Mouse (Mus musculus) midbrain, embryonic 16.5 days (tissue): ENCODE measurements at regions not wholly inside any gene's neighbourhood (a gene's known extent, or its start where the extent isn't known, plus 50 kb on each side); places are given as distances from the start of the nearest gene placed in this dataset.
A peak's percentile ranks its signal among the peaks of the same experiment; 100 is the strongest.
"Not testable (repeated sequence)": the region's sequence is repeated elsewhere in the genome, so short reads cannot be mapped to it uniquely, and the experiment has no call there.

Source experiments
- ATAC-seq: fragments of 200-750 bp; cut with Nextera tagmentation; 2 replicates; pipeline ENCODE4 v1.8.0; 2017; ENCODE audit warnings: moderate TSS enrichment
- H3K27ac ChIP-seq: fragments of 300-500 bp; sonication (generic); 2 replicates; pipeline ENCODE4 v1.5.1; 2014; ENCODE audit warnings: mild to moderate bottlenecking, low read length, mixed read lengths
- H3K27me3 ChIP-seq: fragments of 300-500 bp; sonication (generic); 2 replicates; pipeline ENCODE4 v1.6.1; 2014; ENCODE audit warnings: low read depth, low read length, mixed read lengths; ENCODE audit not compliant: control insufficient read depth, insufficient read depth
- H3K36me3 ChIP-seq: fragments of 300-500 bp; sonication (generic); 2 replicates; pipeline ENCODE4 v1.6.1; 2014; ENCODE audit warnings: mild to moderate bottlenecking, low read length, moderate library complexity, mixed read lengths; ENCODE audit not compliant: control insufficient read depth, insufficient read depth
- H3K4me1 ChIP-seq: fragments of 300-500 bp; sonication (generic); 2 replicates; pipeline ENCODE4 v1.6.1; 2014; ENCODE audit warnings: mild to moderate bottlenecking, low read length, mixed read lengths; ENCODE audit not compliant: control insufficient read depth, insufficient read depth
- H3K4me2 ChIP-seq: fragments of 300-500 bp; sonication (generic); 2 replicates; pipeline ENCODE4 v1.6.1; 2014; ENCODE audit warnings: mild to moderate bottlenecking, low read length, mixed read lengths
- H3K4me3 ChIP-seq: fragments of 300-500 bp; sonication (generic); 2 replicates; pipeline ENCODE4 v1.5.1; 2014; ENCODE audit warnings: low read depth, mild to moderate bottlenecking, low read length, moderate library complexity, mixed read lengths
- H3K9ac ChIP-seq: fragments of 300-500 bp; sonication (generic); 2 replicates; pipeline ENCODE4 v1.6.1; 2014; ENCODE audit warnings: low read depth, low read length, mixed read lengths
- H3K9me3 ChIP-seq: fragments of 300-500 bp; sonication (generic); replicated peaks from 2 replicates; pipeline ENCODE4 v1.6.1; 2014; ENCODE audit warnings: mild to moderate bottlenecking, low read length, mixed read lengths; ENCODE audit not compliant: control insufficient read depth, poor library complexity, severe bottlenecking
- WGBS: fragments of 180-500 bp; shearing (Covaris S2); extraction: QIAGEN DNeasy Blood & Tissue Kit; methylation state at CpG from one replicate; pipeline ENCODE4 v1.1.7; 2014; 5-methylcytosine and 5-hydroxymethylcytosine counted together

GRCm38 (mm10) chr17:13654606-13655005 lies 105.7 kb upstream of the Afdn start:
- peaks cover 25% of the 10 kb centered on the region for H3K4me1 ChIP-seq
- 72% methylated on average over 1 of the region's 1 CpGs for WGBS
- ATAC-seq, H3K9me3 ChIP-seq, H3K4me2 ChIP-seq, H3K9ac ChIP-seq, H3K27ac ChIP-seq, H3K27me3 ChIP-seq, H3K36me3 ChIP-seq, H3K4me3 ChIP-seq: not testable (repeated sequence)

GRCm38 (mm10) chr17:13656065-13656464 lies 104.3 kb upstream of the Afdn start:
- Histone ChIP-seq H3K27ac (no peak overlapping the region), H3K4me1 (peaks cover 25% of the 10 kb centered on the region), H3K4me2 (peak overlapping the region; percentile 26; the same call in 1 of the 2 replicates), H3K27me3 (no peaks in the 10 kb centered on the region), H3K9me3 (no peaks in the 10 kb centered on the region), H3K9ac (no peak overlapping the region), H3K4me3 (no peak overlapping the region), H3K36me3 (no peaks in the 10 kb centered on the region)
- WGBS = 16% methylated on average over 3 of the region's 3 CpGs
- no peak for ATAC-seq

GRCm38 (mm10) chr17:13656485-13657181 lies 103.7 kb upstream of the Afdn start:
- H3K4me1 ChIP-seq = peaks cover 25% of the 10 kb centered on the region
- peak overlapping the region; percentile 26 for H3K4me2 ChIP-seq
- H3K4me3 ChIP-seq = no peak overlapping the region
- peak overlapping the region; percentile 78 for H3K27ac ChIP-seq
- H3K9me3 ChIP-seq = no peaks in the 10 kb centered on the region
- WGBS = 4% methylated on average over 10 of the region's 15 CpGs
- peak; percentile 56 for ATAC-seq
- H3K9ac ChIP-seq = no peak overlapping the region
- H3K27me3 ChIP-seq = no peaks in the 10 kb centered on the region
- H3K36me3 ChIP-seq = no peaks in the 10 kb centered on the region

GRCm38 (mm10) chr17:13657182-13657562 lies 103.2 kb upstream of the Afdn start:
- Histone ChIP-seq H3K4me1 (peaks cover 25% of the 10 kb centered on the region), H3K27ac (peak overlapping the region; percentile 78), H3K27me3 (no peaks in the 10 kb centered on the region), H3K4me3 (no peak overlapping the region), H3K4me2 (no peak overlapping the region; the same call in 1 of the 2 replicates), H3K9me3 (no peaks in the 10 kb centered on the region), H3K36me3 (no peaks in the 10 kb centered on the region), H3K9ac (no peak overlapping the region)
- ATAC-seq = no peak
- WGBS = 16% methylated on average over 10 of the region's 10 CpGs

- peak; percentile 77 for ATAC-seq
- no peak overlapping the region for H3K4me3 ChIP-seq
- 12% methylated on average over 9 of the region's 9 CpGs for WGBS
- peak overlapping the region; percentile 78 for H3K27ac ChIP-seq
- no peaks in the 10 kb centered on the region for H3K9me3 ChIP-seq
- H3K4me1 ChIP-seq = peaks cover 25% of the 10 kb centered on the region
- H3K36me3 ChIP-seq = no peaks in the 10 kb centered on the region
- no peak overlapping the region for H3K9ac ChIP-seq
- H3K27me3 ChIP-seq = no peaks in the 10 kb centered on the region
- no peak overlapping the region for H3K4me2 ChIP-seq
Observed at GRCm38 (mm10) chr17:13657656-13658292, 102.6 kb upstream of the Afdn start.

- peak; percentile 55 for ATAC-seq
- Histone ChIP-seq H3K9ac (no peak overlapping the region), H3K4me1 (peaks cover 25% of the 10 kb centered on the region), H3K4me2 (no peak overlapping the region), H3K36me3 (no peaks in the 10 kb centered on the region), H3K4me3 (no peak overlapping the region), H3K27ac (peak overlapping the region; percentile 78), H3K27me3 (no peaks in the 10 kb centered on the region), H3K9me3 (no peaks in the 10 kb centered on the region)
- 13% methylated on average over 3 of the region's 3 CpGs for WGBS
Observed at GRCm38 (mm10) chr17:13658321-13658978, 101.9 kb upstream of the Afdn start.

GRCm38 (mm10) chr17:13659103-13659502 lies 101.2 kb upstream of the Afdn start:
- Histone ChIP-seq H3K27ac (peak overlapping the region; percentile 78), H3K4me3 (no peak overlapping the region), H3K4me1 (peaks cover 25% of the 10 kb centered on the region), H3K27me3 (no peaks in the 10 kb centered on the region), H3K36me3 (no peaks in the 10 kb centered on the region), H3K9ac (no peak overlapping the region), H3K9me3 (no peaks in the 10 kb centered on the region), H3K4me2 (no peak overlapping the region)
- 11% methylated on average over 8 of the region's 8 CpGs for WGBS
- no peak for ATAC-seq

GRCm38 (mm10) chr17:13659943-13660342 lies 100.4 kb upstream of the Afdn start:
- Histone ChIP-seq H3K4me2 (no peak overlapping the region), H3K36me3 (no peaks in the 10 kb centered on the region), H3K27ac (no peak overlapping the region), H3K9ac (no peak overlapping the region), H3K9me3 (no peaks in the 10 kb centered on the region), H3K27me3 (no peaks in the 10 kb centered on the region), H3K4me3 (no peak overlapping the region), H3K4me1 (peaks cover 25% of the 10 kb centered on the region)
- no peak for ATAC-seq
- 62% methylated on average over 4 of the region's 4 CpGs for WGBS

- WGBS = 89% methylated on average over 8 of the region's 8 CpGs
- Histone ChIP-seq H3K4me1 (peaks cover 25% of the 10 kb centered on the region), H3K4me2 (no peak overlapping the region), H3K27ac (no peak overlapping the region), H3K27me3 (no peaks in the 10 kb centered on the region), H3K36me3 (no peaks in the 10 kb centered on the region), H3K9me3 (no peaks in the 10 kb centered on the region), H3K4me3 (no peak overlapping the region), H3K9ac (no peak overlapping the region)
- ATAC-seq = no peak
Observed at GRCm38 (mm10) chr17:13661023-13661422, 99.3 kb upstream of the Afdn start.
